Mouse (Mus musculus) bone marrow, adult 2 months (tissue): Measurements from ENCODE around the gene Naip1. TPM values are rescaled to one million over a fixed set of nuclear protein-coding genes. Genes with fewer than 3 reads are reported as not detected.
"Not testable (repeated sequence)": the region's sequence is repeated elsewhere in the genome, so short reads cannot be mapped to it uniquely, and the experiment has no call there.

Source experiments
- H3K27ac ChIP-seq: fragments of 200-500 bp; 2 replicates; pipeline ENCODE4 v1.5.1; 2012; ENCODE audit warnings: low read depth, mild to moderate bottlenecking, control low read depth, inconsistent platforms, low read length; ENCODE audit not compliant: control insufficient read depth, poor library complexity, insufficient read depth
- H3K4me1 ChIP-seq: fragments of 200-500 bp; 2 replicates; pipeline ENCODE4 v1.6.1; 2011; ENCODE audit warnings: low read length; ENCODE audit not compliant: control insufficient read depth, insufficient read depth
- H3K4me3 ChIP-seq: fragments of 200-500 bp; replicated peaks from 2 replicates; pipeline ENCODE3; 2011; ENCODE audit warnings: mild to moderate bottlenecking, low read depth, low read length, control low read depth; ENCODE audit not compliant: control insufficient read depth
- CTCF ChIP-seq: fragments of 200-500 bp; IDR thresholded peaks from 2 replicates; pipeline ENCODE4 v1.5.1; 2011; ENCODE audit warnings: low read length, control low read depth; ENCODE audit not compliant: control insufficient read depth, insufficient read depth
- POLR2A ChIP-seq: fragments of 200-500 bp; IDR thresholded peaks from 2 replicates; pipeline ENCODE4 v1.6.1; 2011; ENCODE audit warnings: low read depth, mild to moderate bottlenecking, control low read depth, low read length, borderline replicate concordance; ENCODE audit not compliant: control insufficient read depth
- WGBS: fragments of 180-500 bp; shearing (Covaris S2); methylation state at CpG from one replicate; pipeline ENCODE4 v1.1.7; 2018; 5-methylcytosine and 5-hydroxymethylcytosine counted together
- polyA plus RNA-seq: library from polyadenylated mRNA; stranded (reverse); fragments of >200 nt; gene quantifications from 2 replicates; pipeline ENCODE4 v1.2.4, GENCODE M21; 2011; ENCODE audit warnings: low replicate concordance; ENCODE audit not compliant: missing spikeins, insufficient read depth, insufficient read length

The Naip1 gene
- polyA plus RNA-seq, 1 experiment, result not detected

DNA sequence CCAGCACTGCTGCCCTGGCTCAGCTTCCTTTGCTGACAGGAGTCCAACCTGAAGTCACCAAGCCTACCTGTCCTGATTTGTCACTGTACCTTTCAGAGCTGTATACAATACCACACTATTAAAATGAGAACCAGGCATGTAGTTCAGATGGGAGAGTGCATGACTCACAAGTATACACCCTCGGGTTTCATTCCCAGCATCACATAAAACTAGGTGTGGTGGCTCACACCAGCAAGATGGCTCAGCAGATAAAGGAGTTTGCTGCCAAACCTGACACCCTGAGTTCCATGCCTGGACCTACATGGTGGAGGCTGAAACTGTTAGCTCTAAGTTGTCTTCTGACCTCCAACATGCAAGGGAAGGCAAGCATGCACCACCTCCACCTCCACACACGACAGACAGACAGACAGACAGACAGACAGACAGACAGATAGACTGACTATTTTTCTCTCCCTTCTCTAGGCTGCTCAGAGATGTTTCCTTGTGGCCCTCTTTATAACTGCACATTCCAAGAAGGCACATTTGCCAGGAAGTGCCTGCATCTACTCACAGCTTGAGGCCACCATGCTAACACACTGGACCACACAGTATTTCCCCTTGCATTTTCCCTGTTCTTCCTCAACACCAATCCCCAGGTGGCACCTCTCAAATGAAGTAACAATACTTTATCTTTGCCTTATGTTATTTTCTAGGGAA lies 11.0 kb upstream of the Naip1 start:
- 73% methylated on average over 2 of the region's 2 CpGs for WGBS
- no peak for TF ChIP-seq POLR2A
- no peak for TF ChIP-seq CTCF
- no peak overlapping the region for H3K27ac ChIP-seq
- H3K4me3 ChIP-seq, result no peak overlapping the region
- H3K4me1 ChIP-seq, result no peaks in the 10 kb centered on the region; the same call in 1 of the 2 replicates

GRCm38 (mm10) chr13:100461336-100461735 lies 8.7 kb upstream of the Naip1 start:
- H3K27ac ChIP-seq, result no peak overlapping the region
- TF ChIP-seq POLR2A (no peak), CTCF (no peak)
- WGBS, result 81% methylated on average over 3 of the region's 3 CpGs

DNA sequence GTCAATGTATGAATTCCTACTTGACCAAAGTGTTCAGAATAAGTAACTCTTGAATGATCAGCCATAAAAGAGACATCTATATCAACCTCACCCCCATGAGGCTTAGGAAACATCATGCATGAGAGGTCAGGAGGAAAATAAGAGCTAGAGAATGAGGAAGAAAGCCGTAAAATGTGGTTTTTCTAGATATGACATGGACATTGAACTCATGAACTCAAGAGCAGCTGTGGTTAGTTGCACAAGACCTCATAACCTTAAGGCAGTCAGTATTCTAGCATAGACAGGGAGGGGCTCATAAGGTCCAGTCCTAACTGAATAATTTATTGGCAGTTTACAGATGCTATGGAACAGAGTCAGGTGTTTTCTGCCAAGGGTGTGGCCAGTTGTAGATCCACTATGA lies 3.2 kb downstream of the Naip1 start:
- TF ChIP-seq CTCF (no peak), POLR2A (no peak)
- no peak overlapping the region for H3K4me3 ChIP-seq
- WGBS, result 9% methylated on average over 1 of the region's 1 CpGs
- H3K27ac ChIP-seq, result no peak overlapping the region
- H3K4me1 ChIP-seq, result no peaks in the 10 kb centered on the region

More at GRCm38 (mm10) chr13:100461336-100461735, 8.7 kb upstream of the Naip1 start:
- no peaks in the 10 kb centered on the region; the same call in 1 of the 2 replicates for H3K4me1 ChIP-seq
- no peak overlapping the region for H3K4me3 ChIP-seq

GRCm38 (mm10) chr13:100440116-100440515 lies 12.6 kb downstream of the Naip1 start:
- TF ChIP-seq CTCF (no peak), POLR2A (no peak)
- no peak overlapping the region for H3K4me3 ChIP-seq
- no peak overlapping the region for H3K27ac ChIP-seq
- H3K4me1 ChIP-seq, result no peaks in the 10 kb centered on the region; the same call in 1 of the 2 replicates
- 45% methylated on average over 3 of the region's 3 CpGs for WGBS

- no peak for TF ChIP-seq POLR2A
- TF ChIP-seq CTCF, result no peak
- Histone ChIP-seq H3K4me3 (no peak overlapping the region), H3K4me1 (no peaks in the 10 kb centered on the region; the same call in 1 of the 2 replicates), H3K27ac (no peak overlapping the region)
- 25% methylated on average over 1 of the region's 1 CpGs for WGBS
Measured at GRCm38 (mm10) chr13:100438701-100439100, 14.0 kb downstream of the Naip1 start.

- Histone ChIP-seq H3K4me1 (no peaks in the 10 kb centered on the region; the same call in 1 of the 2 replicates), H3K27ac (no peak overlapping the region), H3K4me3 (no peak overlapping the region)
- TF ChIP-seq CTCF (no peak), POLR2A (no peak)
- 58% methylated on average over 3 of the region's 3 CpGs for whole genome bisulfite sequencing
Measured at GRCm38 (mm10) chr13:100437322-100437825, 15.3 kb downstream of the Naip1 start.

DNA sequence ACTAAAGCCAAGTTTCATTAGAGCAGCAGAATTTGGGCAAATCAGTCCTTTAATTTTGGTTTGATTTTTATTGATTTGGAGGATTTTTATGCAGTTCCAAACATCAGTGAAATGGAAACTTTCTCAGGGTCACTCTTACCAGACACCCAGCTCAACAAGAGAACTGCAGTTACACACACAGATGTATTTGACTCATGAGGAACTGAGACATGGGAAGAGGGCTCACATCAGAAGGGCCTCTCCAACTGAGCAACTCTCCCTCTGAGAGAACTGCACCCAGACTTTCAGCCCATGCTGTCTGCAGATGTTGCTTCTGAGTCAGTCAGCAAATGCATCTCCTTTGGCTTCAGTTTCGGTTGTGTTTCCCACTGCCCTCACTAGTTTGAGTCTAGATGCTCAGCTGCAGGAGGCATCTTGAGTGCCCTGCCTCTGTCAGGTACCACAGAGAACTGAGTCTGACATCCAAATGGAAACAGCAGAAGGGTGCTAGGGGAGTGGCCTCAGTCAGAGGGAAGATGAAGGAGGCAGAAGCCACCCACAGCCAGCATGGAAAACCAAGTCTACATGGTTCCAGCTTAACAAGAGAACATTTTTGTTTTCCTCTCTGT lies 16.0 kb downstream of the Naip1 start:
- 0 out of 2 replicates have a peak overlapping the region, but pooled peaks have one; percentile 29 for H3K27ac ChIP-seq
- WGBS, result 67% methylated on average over 1 of the region's 1 CpGs
- not testable (repeated sequence) for H3K4me3 ChIP-seq, H3K4me1 ChIP-seq

- not testable (repeated sequence) for H3K4me3 ChIP-seq, H3K27ac ChIP-seq, H3K4me1 ChIP-seq
- 78% methylated on average over 7 of the region's 7 CpGs for WGBS
Measured at GRCm38 (mm10) chr13:100419958-100420357, 32.7 kb downstream of the Naip1 start.
